Mouse (Mus musculus) lung, embryonic 15.5 days (tissue): ENCODE measurements around the gene Tas2r134. TPM values are rescaled to one million over a fixed set of nuclear protein-coding genes. Genes with fewer than 3 reads are reported as not detected.

Experiments used
- ATAC-seq: fragments of 200-750 bp; cut with Nextera tagmentation; 2 replicates; pipeline ENCODE4 v1.8.0; 2017; ENCODE audit warnings: moderate number of reproducible peaks, borderline replicate concordance; ENCODE audit not compliant: low FRiP score, low TSS enrichment; ENCODE audit errors: extremely low read depth
- H3K27ac ChIP-seq: fragments of 300-500 bp; sonication (generic); 2 replicates; pipeline ENCODE4 v1.5.1; 2015; ENCODE audit warnings: moderate library complexity, mild to moderate bottlenecking, inconsistent platforms
- H3K27me3 ChIP-seq: fragments of 300-500 bp; sonication (generic); 2 replicates; pipeline ENCODE4 v1.6.1; 2015; ENCODE audit warnings: inconsistent platforms
- H3K36me3 ChIP-seq: fragments of 300-500 bp; sonication (generic); 2 replicates; pipeline ENCODE4 v1.6.1; 2015; ENCODE audit warnings: inconsistent platforms
- H3K4me1 ChIP-seq: fragments of 300-500 bp; sonication (generic); 2 replicates; pipeline ENCODE4 v1.6.1; 2015; ENCODE audit warnings: inconsistent platforms
- H3K4me2 ChIP-seq: fragments of 300-500 bp; sonication (generic); 2 replicates; pipeline ENCODE4 v1.6.1; 2015; ENCODE audit warnings: inconsistent platforms, mild to moderate bottlenecking, moderate library complexity
- H3K4me3 ChIP-seq: fragments of 300-500 bp; sonication (generic); 2 replicates; pipeline ENCODE4 v1.5.1; 2015; ENCODE audit warnings: mild to moderate bottlenecking, inconsistent platforms
- H3K9ac ChIP-seq: fragments of 300-500 bp; sonication (generic); 2 replicates; pipeline ENCODE4 v1.6.1; 2015; ENCODE audit warnings: inconsistent platforms
- H3K9me3 ChIP-seq: fragments of 300-500 bp; sonication (generic); 2 replicates; pipeline ENCODE4 v1.6.1; 2016; ENCODE audit warnings: inconsistent platforms
- WGBS: fragments of 180-500 bp; shearing (Covaris S2); methylation state at CpG from one replicate; pipeline ENCODE4 v1.1.7; 2015; 5-methylcytosine and 5-hydroxymethylcytosine counted together
- polyA plus RNA-seq: library from polyadenylated mRNA; unstranded; fragments of >200 nt; fragmentation: Nextera tagmentation; extraction: Ambion mirVana; gene quantifications from 2 replicates; pipeline ENCODE4 v1.2.1, GENCODE M21; 2015

The Tas2r134 gene
- polyA plus RNA-seq = not detected in 2 replicates

- Histone ChIP-seq H3K4me2 (no peak within 1 kb of the TSS), H3K4me3 (no peak within 1 kb of the TSS), H3K27me3 (no peaks in the 10 kb centered on the region), H3K9me3 (no peaks in the 10 kb centered on the region), H3K4me1 (no peaks in the 10 kb centered on the region), H3K27ac (no peak within 1 kb of the TSS), H3K9ac (no peak within 1 kb of the TSS), H3K36me3 (no peaks in the 10 kb centered on the region)
- WGBS = 82% methylated on average over 4 of the region's 4 CpGs
- ATAC-seq = no peak
Observed at GRCm38 (mm10) chr2:51627211-51627610, at the start of gene Tas2r134. Gene Tas2r134, plus strand, starts transcription at chr2:51627511.

- Histone ChIP-seq H3K27me3 (no peaks in the 10 kb centered on the region), H3K4me2 (no peak overlapping the region), H3K27ac (no peak overlapping the region), H3K4me1 (no peaks in the 10 kb centered on the region), H3K9me3 (no peaks in the 10 kb centered on the region), H3K36me3 (no peaks in the 10 kb centered on the region), H3K4me3 (no peak overlapping the region), H3K9ac (no peak overlapping the region)
- WGBS = 69% methylated on average over 5 of the region's 5 CpGs
- ATAC-seq = no peak
Observed at GRCm38 (mm10) chr2:51579767-51580166, 47.5 kb upstream of the Tas2r134 start.

GRCm38 (mm10) chr2:51584050-51585046 lies 43.0 kb upstream of the Tas2r134 start:
- Histone ChIP-seq H3K36me3 (no peaks in the 10 kb centered on the region), H3K4me3 (no peak overlapping the region), H3K27me3 (no peaks in the 10 kb centered on the region), H3K9ac (no peak overlapping the region), H3K9me3 (no peaks in the 10 kb centered on the region), H3K4me2 (no peak overlapping the region), H3K27ac (no peak overlapping the region), H3K4me1 (no peaks in the 10 kb centered on the region)
- 84% methylated on average over 9 of the region's 9 CpGs for WGBS
- no peak for ATAC-seq

- Histone ChIP-seq H3K27ac (no peak overlapping the region), H3K9me3 (no peaks in the 10 kb centered on the region), H3K27me3 (no peaks in the 10 kb centered on the region), H3K9ac (no peak overlapping the region), H3K4me3 (no peak overlapping the region), H3K4me2 (no peak overlapping the region), H3K36me3 (no peaks in the 10 kb centered on the region), H3K4me1 (no peaks in the 10 kb centered on the region)
- no peak for ATAC-seq
- 84% methylated on average over 4 of the region's 4 CpGs for WGBS
Observed at GRCm38 (mm10) chr2:51588336-51588735, 39.0 kb upstream of the Tas2r134 start.

- WGBS = 69% methylated on average over 6 of the region's 6 CpGs
- Histone ChIP-seq H3K27me3 (no peaks in the 10 kb centered on the region), H3K27ac (no peak overlapping the region), H3K4me2 (no peak overlapping the region), H3K9me3 (no peaks in the 10 kb centered on the region), H3K9ac (no peak overlapping the region), H3K36me3 (no peaks in the 10 kb centered on the region), H3K4me3 (no peak overlapping the region), H3K4me1 (no peaks in the 10 kb centered on the region)
- ATAC-seq = no peak
Observed at GRCm38 (mm10) chr2:51588895-51589294, 38.4 kb upstream of the Tas2r134 start.

- Histone ChIP-seq H3K27ac (no peak overlapping the region), H3K9me3 (no peaks in the 10 kb centered on the region), H3K4me1 (no peaks in the 10 kb centered on the region), H3K4me3 (no peak overlapping the region), H3K9ac (no peak overlapping the region), H3K36me3 (no peaks in the 10 kb centered on the region), H3K27me3 (no peaks in the 10 kb centered on the region), H3K4me2 (no peak overlapping the region)
- ATAC-seq = no peak
- 61% methylated on average over 1 of the region's 1 CpGs for WGBS
Observed at GRCm38 (mm10) chr2:51589627-51590026, 37.7 kb upstream of the Tas2r134 start.

- Histone ChIP-seq H3K36me3 (no peaks in the 10 kb centered on the region), H3K27me3 (no peaks in the 10 kb centered on the region), H3K9ac (no peak overlapping the region), H3K9me3 (no peaks in the 10 kb centered on the region), H3K4me3 (no peak overlapping the region), H3K4me2 (no peak overlapping the region), H3K4me1 (no peaks in the 10 kb centered on the region), H3K27ac (no peak overlapping the region)
- no peak for ATAC-seq
- 72% methylated on average over 8 of the region's 8 CpGs for WGBS
Observed at GRCm38 (mm10) chr2:51590308-51590707, 37.0 kb upstream of the Tas2r134 start.

- Histone ChIP-seq H3K9me3 (no peaks in the 10 kb centered on the region), H3K27ac (no peak overlapping the region), H3K36me3 (no peaks in the 10 kb centered on the region), H3K4me3 (no peak overlapping the region), H3K9ac (no peak overlapping the region), H3K27me3 (no peaks in the 10 kb centered on the region), H3K4me2 (no peak overlapping the region), H3K4me1 (no peaks in the 10 kb centered on the region)
- ATAC-seq = no peak
Observed at GRCm38 (mm10) chr2:51592157-51592556, 35.2 kb upstream of the Tas2r134 start.

- Histone ChIP-seq H3K4me2 (no peak overlapping the region), H3K9ac (no peak overlapping the region), H3K4me3 (no peak overlapping the region), H3K27me3 (no peaks in the 10 kb centered on the region), H3K36me3 (no peaks in the 10 kb centered on the region), H3K27ac (no peak overlapping the region), H3K4me1 (no peaks in the 10 kb centered on the region), H3K9me3 (no peaks in the 10 kb centered on the region)
- ATAC-seq = no peak
- WGBS = 67% methylated on average over 19 of the region's 19 CpGs
Observed at GRCm38 (mm10) chr2:51599473-51600201, 27.7 kb upstream of the Tas2r134 start.

- H3K4me1 ChIP-seq = no peaks in the 10 kb centered on the region
- H3K9ac ChIP-seq = no peak overlapping the region
- no peak overlapping the region for H3K4me2 ChIP-seq
- 44% methylated on average over 3 of the region's 3 CpGs for WGBS
- H3K27me3 ChIP-seq = no peaks in the 10 kb centered on the region
- H3K4me3 ChIP-seq = no peak overlapping the region
- H3K9me3 ChIP-seq = no peaks in the 10 kb centered on the region
- H3K36me3 ChIP-seq = no peaks in the 10 kb centered on the region
- ATAC-seq = no peak
- no peak overlapping the region for H3K27ac ChIP-seq
Observed at GRCm38 (mm10) chr2:51600202-51600487, 27.2 kb upstream of the Tas2r134 start.

- no peaks in the 10 kb centered on the region for H3K27me3 ChIP-seq
- H3K36me3 ChIP-seq = no peaks in the 10 kb centered on the region
- no peak for ATAC-seq
- no peak overlapping the region for H3K4me3 ChIP-seq
- H3K9ac ChIP-seq = no peak overlapping the region
- 80% methylated on average over 8 of the region's 8 CpGs for WGBS
- H3K4me2 ChIP-seq = no peak overlapping the region
- H3K4me1 ChIP-seq = no peaks in the 10 kb centered on the region
- no peaks in the 10 kb centered on the region for H3K9me3 ChIP-seq
- no peak overlapping the region for H3K27ac ChIP-seq
Observed at GRCm38 (mm10) chr2:51600873-51601272, 26.4 kb upstream of the Tas2r134 start.

GRCm38 (mm10) chr2:51610305-51610704 lies 17.0 kb upstream of the Tas2r134 start:
- H3K4me2 ChIP-seq = no peak overlapping the region
- WGBS = 43% methylated on average over 10 of the region's 10 CpGs
- H3K4me1 ChIP-seq = no peaks in the 10 kb centered on the region
- H3K27ac ChIP-seq = no peak overlapping the region
- H3K9me3 ChIP-seq = no peaks in the 10 kb centered on the region
- no peak overlapping the region for H3K9ac ChIP-seq
- no peaks in the 10 kb centered on the region for H3K36me3 ChIP-seq
- H3K27me3 ChIP-seq = no peaks in the 10 kb centered on the region
- H3K4me3 ChIP-seq = no peak overlapping the region
- ATAC-seq = no peak
